28 mouse cellular contexts compared by ENCODE assay signal in genomic region chr1:36644615-36645007, GRCm38 (mm10). TPM values are rescaled to one million over a fixed set of nuclear protein-coding genes. Genes with fewer than 3 reads are reported as not detected.
DNase-seq lines count a peak whose midpoint lies in the region; ATAC-seq lines count a peak whose summit lies in the region.
"Had no signal": no experiment of that assay in that cellular context is flagged by ENCODE, and none has a peak within 500 bp of the region (broad histone marks: within the 10 kb centered on the region; RNA-seq: fewer than 3 reads in every experiment).

No protein-coding gene starts in this region.

- H3K4me2 ChIP-seq in embryonic facial prominence, embryonic 13.5 days = no peak overlapping the region
- no peak overlapping the region for H3K4me2 ChIP-seq in hindbrain, embryonic 16.5 days (ENCODE audit: low read length)
- H3K4me2 ChIP-seq: embryonic facial prominence, embryonic 12.5 days; heart, embryonic 11.5 days; hindbrain, embryonic 12.5 days; hindbrain, embryonic 15.5 days; intestine, embryonic 15.5 days had no signal

- no peaks in the 10 kb centered on the region for H3K4me1 ChIP-seq in embryonic facial prominence, embryonic 13.5 days
- H3K4me1 ChIP-seq in embryonic facial prominence, embryonic 10.5 days = peaks cover 31% of the 10 kb centered on the region
- no peaks in the 10 kb centered on the region for H3K4me1 ChIP-seq in hindbrain, embryonic 16.5 days (ENCODE audit: control insufficient read depth, insufficient read depth, low read depth, low read length)

- no peak for DNase-seq in embryonic facial prominence, embryonic 10.5 days (ENCODE audit: low spot score)
- no peak for DNase-seq in spleen, postnatal 14 days (ENCODE audit: low spot score in 2 of 2)
- DNase-seq: adrenal gland, adult 8-10 months; adrenal gland, postnatal 25 days; B cell, adult 2 months; cerebellum, adult 11-12 months; cerebellum, adult 8-10 months; cerebellum, postnatal 10 days; cerebellum, postnatal 36 days; forebrain, postnatal 0 days; gastrocnemius, adult 2 months; gastrocnemius, postnatal 14 days; heart, adult 11 months had no signal

- no peak for ATAC-seq in embryonic facial prominence, embryonic 13.5 days (ENCODE audit: insufficient number of reproducible peaks, insufficient read depth, low FRiP score, low TSS enrichment, low read depth)
- 0 out of 2 replicates have a peak, but pooled peaks have one; percentile 13 for ATAC-seq in common myeloid progenitor, adult 5-6 weeks (replicated peaks; ENCODE audit: low read depth, poor library complexity, severe bottlenecking)
- peak; percentile 52; the same call in 1 of the 2 replicates for ATAC-seq in erythroid progenitor cell, adult 5-6 weeks (replicated peaks; ENCODE audit: low FRiP score, poor library complexity, severe bottlenecking)
- no peak for ATAC-seq in hindbrain, embryonic 16.5 days
- ATAC-seq: forebrain, embryonic 14.5 days; forebrain, postnatal 0 days; intestine, embryonic 15.5 days; Patski had no signal

- H3K36me3 ChIP-seq in embryonic facial prominence, embryonic 13.5 days = no peaks in the 10 kb centered on the region
- no peaks in the 10 kb centered on the region for H3K36me3 ChIP-seq in embryonic facial prominence, embryonic 10.5 days (replicated peaks)
- H3K36me3 ChIP-seq in hindbrain, embryonic 16.5 days (ENCODE audit: control insufficient read depth, insufficient read depth, low read length) = no peaks in the 10 kb centered on the region
- H3K36me3 ChIP-seq: embryonic facial prominence, embryonic 12.5 days; G1E; hindbrain, embryonic 12.5 days; hindbrain, embryonic 15.5 days; intestine, embryonic 15.5 days had no signal

- no peak overlapping the region for H3K4me3 ChIP-seq in embryonic facial prominence, embryonic 13.5 days
- no peak overlapping the region for H3K4me3 ChIP-seq in embryonic facial prominence, embryonic 10.5 days
- no peak overlapping the region for H3K4me3 ChIP-seq in hindbrain, embryonic 16.5 days (ENCODE audit: low read length)
- H3K4me3 ChIP-seq: embryonic facial prominence, embryonic 12.5 days; gastrocnemius, adult 2 months; hindbrain, embryonic 12.5 days; hindbrain, embryonic 15.5 days; intestine, embryonic 15.5 days had no signal

- no peak overlapping the region for H3K27ac ChIP-seq in embryonic facial prominence, embryonic 13.5 days
- H3K27ac ChIP-seq in embryonic facial prominence, embryonic 10.5 days (replicated peaks) = no peak overlapping the region
- H3K27ac ChIP-seq in hindbrain, embryonic 16.5 days (ENCODE audit: low read depth, low read length) = no peak overlapping the region
- H3K27ac ChIP-seq: embryonic facial prominence, embryonic 12.5 days; gastrocnemius, adult 2 months; hindbrain, embryonic 12.5 days; hindbrain, embryonic 15.5 days; intestine, embryonic 15.5 days had no signal

- H3K9ac ChIP-seq in embryonic facial prominence, embryonic 13.5 days = 0 out of 2 replicates have a peak overlapping the region, but pooled peaks have one; percentile 3
- no peak overlapping the region for H3K9ac ChIP-seq in hindbrain, embryonic 16.5 days (ENCODE audit: low read depth, low read length)
- H3K9ac ChIP-seq: embryonic facial prominence, embryonic 12.5 days; forebrain, postnatal 0 days; hindbrain, embryonic 12.5 days; hindbrain, embryonic 15.5 days; intestine, embryonic 15.5 days had no signal

- no peaks in the 10 kb centered on the region for H3K9me3 ChIP-seq in embryonic facial prominence, embryonic 13.5 days
- no peaks in the 10 kb centered on the region for H3K9me3 ChIP-seq in embryonic facial prominence, embryonic 10.5 days
- no peaks in the 10 kb centered on the region for H3K9me3 ChIP-seq in hindbrain, embryonic 16.5 days (ENCODE audit: control insufficient read depth, low read length)
- H3K9me3 ChIP-seq: embryonic facial prominence, embryonic 12.5 days; G1E; hindbrain, embryonic 12.5 days; hindbrain, embryonic 15.5 days; intestine, embryonic 15.5 days had no signal

- no peaks in the 10 kb centered on the region for H3K27me3 ChIP-seq in embryonic facial prominence, embryonic 13.5 days
- no peaks in the 10 kb centered on the region for H3K27me3 ChIP-seq in embryonic facial prominence, embryonic 10.5 days (replicated peaks; ENCODE audit: low read depth, poor library complexity, severe bottlenecking)
- no peaks in the 10 kb centered on the region for H3K27me3 ChIP-seq in hindbrain, embryonic 16.5 days (replicated peaks; ENCODE audit: control insufficient read depth, insufficient read depth, low read length)
- H3K27me3 ChIP-seq: CH12.LX; embryonic facial prominence, embryonic 12.5 days; hindbrain, embryonic 12.5 days; hindbrain, embryonic 15.5 days; intestine, embryonic 15.5 days had no signal

- WGBS in embryonic facial prominence, embryonic 13.5 days = 85% methylated on average over 9 of the region's 9 CpGs
- 86% methylated on average over 9 of the region's 9 CpGs for WGBS in embryonic facial prominence, embryonic 10.5 days
- 87% methylated on average over 9 of the region's 9 CpGs for WGBS in hindbrain, embryonic 16.5 days

RNA-seq across cellular contexts. Expression of gene Fam178b, which starts 38.4 kb away (rescaled TPM):
- polyA plus RNA-seq in embryonic facial prominence, embryonic 13.5 days (2015; fragmentation: Nextera tagmentation; extraction: Ambion mirVana) = 0.81 and 2.2 TPM in 2 replicates
- 0.57 and 0.65 TPM in 2 replicates for polyA plus RNA-seq in embryonic facial prominence, embryonic 10.5 days (2016; fragmentation: Nextera tagmentation; extraction: Ambion mirVana)
- 0.87 TPM in 1 of 2 replicates, not detected in the other for total RNA-seq in common myeloid progenitor, adult 5-6 weeks (2017)
- total RNA-seq in erythroid progenitor cell, adult 5-6 weeks (2015; ENCODE audit: low replicate concordance) = not detected in 2 replicates
- total RNA-seq in erythroid progenitor cell, adult 5-6 weeks (2017; ENCODE audit: low replicate concordance) = not detected in 2 replicates
- polyA plus RNA-seq in hindbrain, embryonic 16.5 days (2015; fragmentation: Nextera tagmentation; extraction: Ambion mirVana) = 0.28 and 0.76 TPM in 2 replicates
- total RNA-seq: CH12.LX; forebrain, postnatal 0 days; G1E; hematopoietic stem cell, adult 5-6 weeks had no signal
- polyA plus RNA-seq: forebrain, embryonic 11.5 days; forebrain, embryonic 14.5 days; forebrain, postnatal 0 days; G1E; hindbrain, embryonic 15.5 days; Patski had no signal

RNA-seq across cellular contexts. Expression of gene Cox5b, which starts 46.6 kb away (rescaled TPM):
- 510 and 517 TPM in 2 replicates for polyA plus RNA-seq in embryonic facial prominence, embryonic 13.5 days (2015; fragmentation: Nextera tagmentation; extraction: Ambion mirVana)
- polyA plus RNA-seq in embryonic facial prominence, embryonic 10.5 days (2016; fragmentation: Nextera tagmentation; extraction: Ambion mirVana) = 515 and 522 TPM in 2 replicates
- 326 and 756 TPM in 2 replicates for total RNA-seq in common myeloid progenitor, adult 5-6 weeks (2017)
- total RNA-seq in erythroid progenitor cell, adult 5-6 weeks (2015; ENCODE audit: low replicate concordance) = 138 and 208 TPM in 2 replicates
- 116 and 354 TPM in 2 replicates for total RNA-seq in erythroid progenitor cell, adult 5-6 weeks (2017; ENCODE audit: low replicate concordance)
- 711 and 823 TPM in 2 replicates for polyA plus RNA-seq in hindbrain, embryonic 16.5 days (2015; fragmentation: Nextera tagmentation; extraction: Ambion mirVana)

Comparison
In these comparisons a context has a peak if more than half of its experiments do, and no peak if none do; other contexts are left out.
1. ATAC-seq: peak in common myeloid progenitor, adult 5-6 weeks (single experiment) and erythroid progenitor cell, adult 5-6 weeks (single experiment); none in embryonic facial prominence, embryonic 13.5 days (single experiment) and hindbrain, embryonic 16.5 days (single experiment).